ENCODE assay signal across 9 mouse cellular contexts in genomic region chr9:123440230-123441058, GRCm38 (mm10). TPM values are rescaled to one million over a fixed set of nuclear protein-coding genes. Genes with fewer than 3 reads are reported as not detected.
A peak's percentile ranks its signal among the peaks of the same experiment; 100 is the strongest.
DNase-seq lines count a peak whose midpoint lies in the region; ATAC-seq and TF ChIP-seq lines count a peak whose summit lies in the region.
"Had no signal": no experiment of that assay in that cellular context is flagged by ENCODE, and none has a peak within 500 bp of the region (broad histone marks: within the 10 kb centered on the region; RNA-seq: fewer than 3 reads in every experiment).

No protein-coding gene starts in this region.

- POLR2A ChIA-PET in Patski (lab: Charles Lee) = interaction anchor here (0.7 kb wide), 1 partner anchor 285 kb away, joined by 7 read pairs; no protein-coding TSS in a partner anchor

- H3K4me1 ChIP-seq in forebrain, embryonic 14.5 days (ENCODE audit: control insufficient read depth, insufficient read depth, low read length) = no peaks in the 10 kb centered on the region
- no peaks in the 10 kb centered on the region for H3K4me1 ChIP-seq in forebrain, embryonic 10.5 days
- H3K4me1 ChIP-seq in lung, adult 2 months (ENCODE audit: control insufficient read depth, insufficient read depth, low read length) = no peaks in the 10 kb centered on the region
- H3K4me1 ChIP-seq in limb, embryonic 15.5 days = peaks cover 4% of the 10 kb centered on the region; the same call in 1 of the 2 replicates

- H3K36me3 ChIP-seq in forebrain, embryonic 14.5 days (ENCODE audit: control insufficient read depth, insufficient read depth, low read length) = peaks cover 33% of the 10 kb centered on the region
- H3K36me3 ChIP-seq in forebrain, embryonic 10.5 days (replicated peaks) = peaks cover 44% of the 10 kb centered on the region
- peaks cover 45% of the 10 kb centered on the region for H3K36me3 ChIP-seq in limb, embryonic 15.5 days

- peak; percentile 68 for DNase-seq in forebrain, embryonic 14.5 days (ENCODE audit: low spot score)
- no peak for DNase-seq in forebrain, embryonic 10.5 days (ENCODE audit: extremely low spot score, low spot score)
- DNase-seq in lung, adult 2 months = no peak
- DNase-seq in lung, postnatal 36 days = no peak
- DNase-seq in Patski (ENCODE audit: low read depth, low spot score) = no peak
- no peak for DNase-seq in spleen, postnatal 36 days (ENCODE audit: low spot score in 2 of 2)
- no peak for DNase-seq in cerebellum, adult 18-20 months
- DNase-seq: adrenal gland, postnatal 25 days had no signal

- in situ Hi-C loops in Patski (cut with MboI; ENCODE audit: low pct_unique_long_range_greater_than_20kb) = loop anchor here (5.0 kb wide), 3 partner anchors 73 to 278 kb away; partner anchors contain the start of gene Lars2

- ATAC-seq in forebrain, embryonic 14.5 days = no peak
- no peak for ATAC-seq in Patski
- ATAC-seq in limb, embryonic 15.5 days (ENCODE audit: insufficient number of reproducible peaks, low FRiP score, low TSS enrichment, low read depth) = no peak

- H3K4me3 ChIP-seq in forebrain, embryonic 14.5 days (ENCODE audit: low read depth, low read length) = no peak overlapping the region
- no peak overlapping the region for H3K4me3 ChIP-seq in forebrain, embryonic 10.5 days
- no peak overlapping the region for H3K4me3 ChIP-seq in lung, adult 2 months (replicated peaks; ENCODE audit: extremely low read depth, low read depth, low read length)
- no peak overlapping the region for H3K4me3 ChIP-seq in limb, embryonic 15.5 days

- H3K4me2 ChIP-seq in forebrain, embryonic 14.5 days (ENCODE audit: low read length) = no peak overlapping the region
- no peak overlapping the region for H3K4me2 ChIP-seq in limb, embryonic 15.5 days

- no peak overlapping the region for H3K9ac ChIP-seq in forebrain, embryonic 14.5 days (ENCODE audit: low read length)
- H3K9ac ChIP-seq in limb, embryonic 15.5 days = no peak overlapping the region

- CTCF ChIA-PET in Patski (lab: Charles Lee) = no interaction called here

- no peak overlapping the region for H3K27ac ChIP-seq in forebrain, embryonic 14.5 days (ENCODE audit: low read depth, low read length)
- H3K27ac ChIP-seq in forebrain, embryonic 10.5 days = no peak overlapping the region
- peak overlapping the region; percentile 57; the same call in 1 of the 2 replicates for H3K27ac ChIP-seq in limb, embryonic 15.5 days

- no peak for TF ChIP-seq POLR2A in lung, adult 2 months (IDR thresholded peaks at IDR 0.05; ENCODE audit: borderline replicate concordance, extremely low read depth, low read depth, low read length)

- peak; percentile 15; the same call in 1 of the 2 replicates for TF ChIP-seq CTCF in lung, adult 2 months (IDR thresholded peaks at IDR 0.05; ENCODE audit: insufficient read depth, low read length)
- peak; percentile 31 for TF ChIP-seq CTCF in Patski (IDR thresholded peaks at IDR 0.05)

- H3K9me3 ChIP-seq in forebrain, embryonic 14.5 days (replicated peaks; ENCODE audit: control insufficient read depth, low read length) = no peaks in the 10 kb centered on the region
- no peaks in the 10 kb centered on the region for H3K9me3 ChIP-seq in forebrain, embryonic 10.5 days
- H3K9me3 ChIP-seq in limb, embryonic 15.5 days = no peaks in the 10 kb centered on the region

- 57% methylated on average over 5 of the region's 5 CpGs for WGBS in forebrain, embryonic 14.5 days
- 64% methylated on average over 5 of the region's 5 CpGs for WGBS in forebrain, embryonic 10.5 days
- 61% methylated on average over 5 of the region's 5 CpGs for WGBS in lung, adult 2 months
- WGBS in limb, embryonic 15.5 days = 52% methylated on average over 5 of the region's 5 CpGs

- H3K27me3 ChIP-seq in forebrain, embryonic 14.5 days (replicated peaks; ENCODE audit: control insufficient read depth, insufficient read depth, low read length) = no peaks in the 10 kb centered on the region
- H3K27me3 ChIP-seq in forebrain, embryonic 10.5 days (ENCODE audit: poor library complexity, severe bottlenecking) = no peaks in the 10 kb centered on the region
- no peaks in the 10 kb centered on the region for H3K27me3 ChIP-seq in Patski
- H3K27me3 ChIP-seq in limb, embryonic 15.5 days = no peaks in the 10 kb centered on the region

RNA-seq across cellular contexts. Expression of gene Limd1, which starts 38.1 kb away (rescaled TPM):
- 23.1 and 23.5 TPM in 2 replicates for polyA plus RNA-seq in forebrain, embryonic 14.5 days (2014; fragmentation: Nextera tagmentation; extraction: Ambion mirVana)
- polyA plus RNA-seq in forebrain, embryonic 10.5 days (2016; fragmentation: Nextera tagmentation; extraction: Ambion mirVana) = 55.7 and 57.8 TPM in 2 replicates
- 42.0 and 73.5 TPM in 2 replicates for polyA plus RNA-seq in lung, adult 2 months (2012; rRNA removed)
- 51.9 TPM for polyA plus RNA-seq in Patski (2021)
- 53.3 and 53.7 TPM in 2 replicates for polyA plus RNA-seq in limb, embryonic 15.5 days (2015; fragmentation: Nextera tagmentation; extraction: Ambion mirVana)
